Mouse (Mus musculus) urinary bladder, adult 18-20 months (tissue): ENCODE measurements around the gene 1700019A02Rik.

ENCODE experiments used
- DNase-seq, 2 experiments: peaks; one replicate each; pipeline ENCODE4 v3.0.0; 2022; ENCODE audit warnings: low spot score in 2 of 2, mixed read lengths in 2 of 2

Gene 1700019A02Rik

DNA sequence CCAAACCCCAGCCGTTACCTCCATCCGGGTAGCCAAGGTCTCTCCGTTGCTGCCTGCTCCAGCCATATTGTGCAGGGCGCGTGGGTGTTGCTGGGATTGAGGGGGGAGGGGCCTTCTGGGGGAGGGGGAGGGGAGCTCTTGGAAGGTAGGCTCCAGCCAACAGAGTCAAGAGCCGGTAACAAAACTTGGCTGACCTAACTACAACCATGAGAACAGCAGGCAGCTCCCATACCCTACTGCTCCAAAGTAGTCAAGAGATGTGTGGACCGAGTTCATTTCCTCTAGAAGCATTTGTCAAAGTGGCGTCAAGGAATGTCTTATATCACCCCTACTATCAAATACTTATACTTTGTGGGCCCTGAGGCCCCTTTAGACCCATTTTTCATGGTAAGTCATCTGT, at the start of gene 1700019A02Rik:
1700019A02Rik (minus strand) TSS at position 101 of the 400 bp plus-strand sequence.
- no peak for DNase-seq

- no peak for DNase-seq
Measured at GRCm38 (mm10) chr1:53226063-53226462, 38.6 kb upstream of the 1700019A02Rik start.

- no peak for DNase-seq
Measured at GRCm38 (mm10) chr1:53225616-53226015, 38.2 kb upstream of the 1700019A02Rik start.

- no peak for DNase-seq
Measured at GRCm38 (mm10) chr1:53224775-53225174, 37.3 kb upstream of the 1700019A02Rik start.

GRCm38 (mm10) chr1:53210136-53210535, 22.7 kb upstream of the 1700019A02Rik start:
- no peak for DNase-seq

- no peak for DNase-seq
Measured at GRCm38 (mm10) chr1:53203902-53204301, 16.5 kb upstream of the 1700019A02Rik start.

DNA sequence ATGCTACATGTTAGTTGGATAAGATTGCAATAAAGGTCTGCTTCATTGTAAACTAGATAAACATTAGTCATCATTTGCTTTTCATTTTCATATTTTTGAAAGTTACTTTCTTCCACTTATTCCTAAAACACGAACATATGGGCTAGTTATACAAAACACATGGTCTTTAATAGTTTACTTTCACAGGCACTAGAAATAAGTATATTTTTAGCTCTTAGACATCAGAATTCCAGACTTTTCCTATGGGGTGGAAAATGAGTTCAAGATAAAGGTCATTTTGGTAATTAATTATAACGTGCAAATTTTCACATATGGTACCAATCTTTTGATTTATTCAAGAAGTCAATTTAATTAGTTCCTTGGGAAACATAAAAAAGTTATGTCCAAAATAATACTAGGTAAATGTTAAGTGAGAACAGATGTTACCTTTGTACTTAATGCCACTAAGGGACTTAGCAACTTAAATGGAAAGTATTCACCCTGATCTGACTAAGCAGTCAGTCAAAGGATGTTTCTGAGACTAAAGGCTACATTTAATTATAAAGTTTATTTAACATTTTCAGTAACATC, 14.3 kb upstream of the 1700019A02Rik start:
- DNase-seq = no peak

DNA sequence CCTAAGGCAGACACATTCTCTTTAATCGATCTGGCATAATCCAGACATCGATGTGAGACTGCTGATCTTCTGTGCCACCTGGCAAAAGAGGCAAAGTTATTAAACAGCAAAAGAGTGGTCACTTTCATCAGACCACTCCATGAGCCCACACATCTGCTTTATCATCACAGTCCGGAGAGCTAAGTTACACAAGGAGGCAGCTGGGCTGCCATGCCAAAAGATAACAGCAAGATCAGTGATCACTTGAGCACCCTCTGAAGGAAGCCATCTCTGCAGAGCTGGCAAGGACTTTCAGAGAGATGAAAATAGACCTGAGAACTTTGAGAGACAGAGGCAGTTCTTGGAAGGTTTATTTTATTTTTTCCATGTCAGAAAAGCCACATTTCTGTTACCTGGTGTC, 7.1 kb upstream of the 1700019A02Rik start:
- DNase-seq = no peak

GRCm38 (mm10) chr1:53191234-53191633, 3.8 kb upstream of the 1700019A02Rik start:
- DNase-seq = no peak

GRCm38 (mm10) chr1:53189620-53190019, 2.2 kb upstream of the 1700019A02Rik start:
- DNase-seq = no peak

- no peak for DNase-seq
Measured at GRCm38 (mm10) chr1:53186301-53186700, 1.1 kb downstream of the 1700019A02Rik start.

DNA sequence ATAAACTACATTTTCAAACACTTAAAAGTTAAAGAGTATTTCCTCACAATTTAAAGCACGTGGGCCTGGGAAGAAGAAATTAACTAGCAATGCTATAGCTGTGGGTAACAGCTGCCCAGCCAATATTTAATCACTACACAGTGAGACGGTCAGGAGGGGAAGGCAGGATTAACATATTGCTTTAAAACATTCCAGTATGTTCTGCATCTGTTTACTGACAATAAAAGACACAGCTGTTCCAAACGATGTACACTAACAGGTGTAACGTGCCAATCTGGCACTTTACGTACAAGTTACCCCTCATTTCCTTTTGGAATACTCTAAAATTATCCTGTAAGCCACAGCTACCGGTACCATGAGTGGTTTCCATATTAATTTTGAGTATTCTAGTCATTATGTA, 29.7 kb downstream of the 1700019A02Rik start:
- DNase-seq = no peak

GRCm38 (mm10) chr1:53123066-53123465, 64.4 kb downstream of the 1700019A02Rik start:
- DNase-seq = no peak

GRCm38 (mm10) chr1:53110561-53110960, 76.9 kb downstream of the 1700019A02Rik start:
- DNase-seq = no peak
